Mouse (Mus musculus): ENCODE measurements around the gene Ccn1. TPM values are rescaled to one million over a fixed set of nuclear protein-coding genes. Genes with fewer than 3 reads are reported as not detected.

The Ccn1 gene
- polyA plus RNA-seq, 1 experiment = 2.0 TPM

DNA sequence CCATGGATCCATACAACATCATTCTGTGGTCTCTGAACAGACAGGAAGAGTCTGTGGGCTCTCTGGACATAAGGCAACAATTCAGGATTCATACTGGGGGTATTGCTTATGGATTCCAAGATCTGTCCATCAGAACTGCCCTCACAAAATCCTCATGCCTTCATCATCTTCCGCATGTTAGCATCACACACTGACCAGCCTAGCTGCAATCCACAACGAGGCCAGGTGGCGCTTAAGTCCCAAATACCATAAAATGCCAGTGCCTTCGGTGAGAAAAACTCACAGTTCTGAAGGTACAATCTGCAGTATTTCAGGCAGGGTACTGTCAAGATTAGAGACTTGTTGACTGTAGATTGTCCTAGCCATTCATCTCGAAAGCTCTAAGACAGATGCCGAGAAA is 4.3 kb downstream of the Ccn1 start:
- Histone ChIP-seq H3K27ac (ENCODE audit: control insufficient read depth, insufficient read depth, low read depth, low read length) (no peak overlapping the region), H3K4me3 (ENCODE audit: control insufficient read depth, low read depth, low read length) (no peak overlapping the region), H3K36me3 (ENCODE audit: control insufficient read depth, insufficient read depth, low read length) (no peaks in the 10 kb centered on the region), H3K27me3 (ENCODE audit: control insufficient read depth, insufficient read depth, low read length) (peaks cover 2% of the 10 kb centered on the region; the same call in 1 of the 2 replicates), H3K4me1 (ENCODE audit: control insufficient read depth, insufficient read depth, low read length) (peaks cover 10% of the 10 kb centered on the region)
- TF ChIP-seq CTCF (IDR thresholded peaks at IDR 0.05; ENCODE audit: control insufficient read depth, insufficient read depth, insufficient replicate concordance, low read depth, low read length) (no peak), POLR2A (IDR thresholded peaks at IDR 0.05; ENCODE audit: control insufficient read depth, low read depth, low read length) (no peak)

DNA sequence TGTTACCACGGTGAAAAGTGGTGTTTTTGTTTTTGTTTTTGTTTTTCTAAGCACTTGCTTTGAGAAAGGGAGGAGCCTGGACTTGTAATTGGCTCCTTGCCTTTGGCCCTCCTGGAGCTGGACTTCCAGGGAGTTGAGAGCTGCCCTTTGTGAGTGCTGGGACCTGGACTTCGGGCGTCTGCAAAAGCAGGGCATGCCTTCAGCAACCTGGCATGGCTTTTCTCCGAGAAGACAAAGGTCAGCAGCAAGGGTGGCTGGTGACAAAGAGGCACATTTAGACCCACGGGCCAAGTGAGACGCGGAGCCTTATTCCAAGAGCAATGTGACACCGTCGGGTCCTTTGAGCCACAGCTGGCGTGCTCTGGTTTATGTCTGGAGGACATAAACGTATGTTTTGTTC is 6.9 kb downstream of the Ccn1 start:
- no peak overlapping the region for H3K27ac ChIP-seq (ENCODE audit: control insufficient read depth, insufficient read depth, low read depth, low read length)
- no peak for TF ChIP-seq CTCF (IDR thresholded peaks at IDR 0.05; ENCODE audit: control insufficient read depth, insufficient read depth, insufficient replicate concordance, low read depth, low read length)
- TF ChIP-seq POLR2A (IDR thresholded peaks at IDR 0.05; ENCODE audit: control insufficient read depth, low read depth, low read length) = no peak
- H3K27me3 ChIP-seq (ENCODE audit: control insufficient read depth, insufficient read depth, low read length) = no peaks in the 10 kb centered on the region
- H3K36me3 ChIP-seq (ENCODE audit: control insufficient read depth, insufficient read depth, low read length) = no peaks in the 10 kb centered on the region
- H3K4me3 ChIP-seq (ENCODE audit: control insufficient read depth, low read depth, low read length) = no peak overlapping the region
- peaks cover 4% of the 10 kb centered on the region for H3K4me1 ChIP-seq (ENCODE audit: control insufficient read depth, insufficient read depth, low read length)

DNA sequence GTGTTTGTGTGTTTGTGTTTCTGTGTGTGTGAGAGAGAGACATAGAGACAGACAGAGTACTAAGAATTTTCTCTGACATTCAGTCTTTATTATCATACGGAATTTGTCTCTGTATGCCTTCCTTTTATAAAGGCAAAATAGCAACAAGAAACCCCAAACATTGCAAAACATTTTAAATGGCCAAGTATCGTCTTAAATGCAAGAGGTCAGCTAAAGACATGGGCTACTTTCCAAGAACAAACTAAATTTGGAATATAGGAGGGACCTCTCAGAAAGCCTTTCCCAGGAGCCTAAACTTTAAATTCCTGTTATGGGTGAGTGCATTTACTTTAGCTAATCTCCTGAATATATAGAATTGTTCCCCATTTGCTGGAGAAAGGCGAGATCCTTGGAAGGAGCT is 7.9 kb downstream of the Ccn1 start:
- TF ChIP-seq POLR2A (IDR thresholded peaks at IDR 0.05; ENCODE audit: control insufficient read depth, low read depth, low read length) = no peak
- Histone ChIP-seq H3K36me3 (ENCODE audit: control insufficient read depth, insufficient read depth, low read length) (no peaks in the 10 kb centered on the region), H3K27ac (ENCODE audit: control insufficient read depth, insufficient read depth, low read depth, low read length) (no peak overlapping the region), H3K4me3 (ENCODE audit: control insufficient read depth, low read depth, low read length) (no peak overlapping the region), H3K27me3 (ENCODE audit: control insufficient read depth, insufficient read depth, low read length) (no peaks in the 10 kb centered on the region), H3K4me1 (ENCODE audit: control insufficient read depth, insufficient read depth, low read length) (no peaks in the 10 kb centered on the region)

DNA sequence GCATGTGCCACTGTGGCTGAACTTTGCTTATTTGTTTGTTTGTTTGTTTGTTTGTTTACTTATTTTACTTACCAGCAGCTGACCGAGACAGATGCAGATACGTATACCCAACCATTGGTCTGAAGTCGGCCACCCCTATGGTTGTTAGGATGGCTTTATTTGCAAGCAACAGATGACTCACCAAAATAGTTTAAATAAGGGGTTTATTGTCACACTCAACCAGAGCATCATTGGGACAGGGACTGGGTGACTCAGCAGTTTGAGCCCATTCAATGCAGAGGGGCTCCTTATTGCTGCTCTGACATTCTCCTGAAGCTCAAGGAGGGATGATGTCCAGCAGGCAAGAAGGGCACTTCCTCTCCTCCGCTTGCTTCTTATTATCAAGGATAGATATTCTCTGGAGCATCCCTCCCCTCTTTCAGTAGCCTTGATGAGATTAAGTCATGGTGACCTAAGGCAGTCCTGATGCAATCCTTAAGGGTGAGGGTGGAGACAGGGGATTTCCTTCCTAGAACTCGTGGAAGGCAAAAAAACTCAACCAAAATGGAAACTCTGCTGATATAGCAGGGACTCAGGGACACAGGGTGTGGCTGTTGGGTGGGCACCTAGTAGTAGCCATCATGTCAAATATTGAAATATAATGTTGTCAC is 8.6 kb downstream of the Ccn1 start:
- H3K4me1 ChIP-seq (ENCODE audit: control insufficient read depth, insufficient read depth, low read length) = no peaks in the 10 kb centered on the region
- no peak for TF ChIP-seq CTCF (IDR thresholded peaks at IDR 0.05; ENCODE audit: control insufficient read depth, insufficient read depth, insufficient replicate concordance, low read depth, low read length)
- TF ChIP-seq POLR2A (IDR thresholded peaks at IDR 0.05; ENCODE audit: control insufficient read depth, low read depth, low read length) = no peak
- H3K27me3 ChIP-seq (ENCODE audit: control insufficient read depth, insufficient read depth, low read length) = no peaks in the 10 kb centered on the region
- H3K27ac ChIP-seq (ENCODE audit: control insufficient read depth, insufficient read depth, low read depth, low read length) = no peak overlapping the region
- no peak overlapping the region for H3K4me3 ChIP-seq (ENCODE audit: control insufficient read depth, low read depth, low read length)
- no peaks in the 10 kb centered on the region for H3K36me3 ChIP-seq (ENCODE audit: control insufficient read depth, insufficient read depth, low read length)

DNA sequence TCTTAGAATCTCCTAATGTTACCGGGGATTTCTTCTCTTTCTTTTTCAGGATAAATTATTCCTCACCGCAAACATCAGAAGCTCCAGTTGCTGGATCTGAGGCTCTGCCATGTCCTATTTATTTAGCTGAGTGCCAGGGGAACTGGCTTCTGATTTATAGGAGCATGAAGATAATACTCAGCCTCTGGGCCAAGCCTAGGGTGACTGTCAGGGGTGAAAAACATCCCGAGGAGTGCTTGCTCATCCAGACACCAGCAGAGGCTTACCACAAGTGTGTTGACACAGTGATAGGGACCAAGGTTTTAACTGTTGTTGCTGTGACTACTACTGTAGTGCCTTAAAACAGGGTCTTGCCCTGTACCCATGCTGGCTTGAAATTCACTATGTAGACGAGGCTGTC is 9.2 kb downstream of the Ccn1 start:
- H3K4me3 ChIP-seq (ENCODE audit: control insufficient read depth, low read depth, low read length) = no peak overlapping the region
- no peaks in the 10 kb centered on the region for H3K27me3 ChIP-seq (ENCODE audit: control insufficient read depth, insufficient read depth, low read length)
- no peak for TF ChIP-seq POLR2A (IDR thresholded peaks at IDR 0.05; ENCODE audit: control insufficient read depth, low read depth, low read length)
- TF ChIP-seq CTCF (IDR thresholded peaks at IDR 0.05; ENCODE audit: control insufficient read depth, insufficient read depth, insufficient replicate concordance, low read depth, low read length) = no peak
- H3K4me1 ChIP-seq (ENCODE audit: control insufficient read depth, insufficient read depth, low read length) = no peaks in the 10 kb centered on the region
- no peaks in the 10 kb centered on the region for H3K36me3 ChIP-seq (ENCODE audit: control insufficient read depth, insufficient read depth, low read length)
- H3K27ac ChIP-seq (ENCODE audit: control insufficient read depth, insufficient read depth, low read depth, low read length) = no peak overlapping the region

DNA sequence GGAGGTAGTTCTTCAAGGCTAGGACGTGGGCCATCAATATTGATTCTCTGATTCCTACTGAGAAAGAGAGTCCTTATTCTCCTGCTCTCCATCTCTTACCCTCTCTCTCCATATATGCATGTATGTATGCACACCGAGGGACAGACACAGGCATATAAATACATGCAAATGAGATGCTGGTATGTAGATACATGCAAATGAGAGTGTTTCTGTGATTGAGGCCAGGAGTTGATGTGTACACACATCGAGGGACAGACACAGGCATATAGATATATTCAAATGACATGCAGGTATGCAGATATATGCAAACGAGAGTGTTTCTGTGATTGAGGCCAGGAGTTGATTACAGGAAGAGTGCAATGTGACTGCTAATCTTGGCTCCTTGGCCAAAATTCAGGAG is 9.6 kb downstream of the Ccn1 start:
- Histone ChIP-seq H3K36me3 (ENCODE audit: control insufficient read depth, insufficient read depth, low read length) (no peaks in the 10 kb centered on the region), H3K4me3 (ENCODE audit: control insufficient read depth, low read depth, low read length) (no peak overlapping the region), H3K27me3 (ENCODE audit: control insufficient read depth, insufficient read depth, low read length) (no peaks in the 10 kb centered on the region), H3K4me1 (ENCODE audit: control insufficient read depth, insufficient read depth, low read length) (no peaks in the 10 kb centered on the region), H3K27ac (ENCODE audit: control insufficient read depth, insufficient read depth, low read depth, low read length) (no peak overlapping the region)
- no peak for TF ChIP-seq CTCF (IDR thresholded peaks at IDR 0.05; ENCODE audit: control insufficient read depth, insufficient read depth, insufficient replicate concordance, low read depth, low read length)
- TF ChIP-seq POLR2A (IDR thresholded peaks at IDR 0.05; ENCODE audit: control insufficient read depth, low read depth, low read length) = no peak

DNA sequence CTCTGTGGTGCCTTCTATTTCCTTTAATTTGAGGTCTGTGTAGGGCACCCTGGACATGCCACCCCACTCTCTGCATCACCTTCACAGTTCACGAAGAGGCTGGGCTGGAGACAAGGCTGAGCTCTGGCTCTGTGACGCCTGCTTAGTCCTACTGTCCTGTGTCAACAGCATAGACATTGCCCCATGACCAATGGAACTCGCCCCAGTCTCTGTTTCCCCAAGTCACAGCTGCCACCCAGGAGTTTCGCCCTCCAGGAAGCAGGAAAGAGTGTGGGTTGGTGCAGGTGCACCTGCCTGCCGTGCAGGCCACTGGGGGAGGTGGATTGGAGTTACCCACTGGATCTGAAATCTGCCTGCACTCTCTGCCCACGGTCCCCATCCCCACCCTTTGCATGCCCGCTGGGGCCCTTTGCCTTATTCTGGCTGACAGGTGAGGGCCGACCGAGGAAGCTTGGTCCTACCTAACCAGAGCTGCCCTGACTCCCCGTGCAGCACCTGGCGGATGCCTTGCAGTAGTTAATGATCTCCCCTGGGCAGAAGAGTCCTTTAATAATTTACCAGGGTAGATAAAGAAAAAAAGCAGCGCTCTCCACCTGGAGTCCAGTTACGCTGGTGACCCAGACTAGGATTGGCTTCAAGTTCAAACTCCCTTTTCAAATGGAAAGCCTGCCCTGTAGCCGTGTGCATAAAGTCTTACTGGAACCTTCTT is 15.6 kb downstream of the Ccn1 start:
- Histone ChIP-seq H3K27ac (ENCODE audit: control insufficient read depth, insufficient read depth, low read depth, low read length) (no peak overlapping the region), H3K4me1 (ENCODE audit: control insufficient read depth, insufficient read depth, low read length) (no peaks in the 10 kb centered on the region), H3K4me3 (ENCODE audit: control insufficient read depth, low read depth, low read length) (no peak overlapping the region), H3K36me3 (ENCODE audit: control insufficient read depth, insufficient read depth, low read length) (no peaks in the 10 kb centered on the region), H3K27me3 (ENCODE audit: control insufficient read depth, insufficient read depth, low read length) (no peaks in the 10 kb centered on the region)
- no peak for TF ChIP-seq CTCF (IDR thresholded peaks at IDR 0.05; ENCODE audit: control insufficient read depth, insufficient read depth, insufficient replicate concordance, low read depth, low read length)
- no peak for TF ChIP-seq POLR2A (IDR thresholded peaks at IDR 0.05; ENCODE audit: control insufficient read depth, low read depth, low read length)
